Mouse (Mus musculus) MEL (cell line): ENCODE data around the gene Fermt1.

Experiments used
- BHLHE40 ChIP-seq: IDR thresholded peaks from 2 replicates; pipeline ENCODE4 v1.6.1; 2012; ENCODE audit warnings: low read depth, mild to moderate bottlenecking, inconsistent platforms, low read length, improper control_type of control experiment, borderline replicate concordance
- HCFC1 ChIP-seq: IDR thresholded peaks from 2 replicates; pipeline ENCODE4 v1.6.1; 2012; ENCODE audit warnings: low read depth, mild to moderate bottlenecking, inconsistent platforms, low read length, improper control_type of control experiment, moderate library complexity
- MEF2A ChIP-seq: IDR thresholded peaks from 2 replicates; pipeline ENCODE4 v1.6.1; 2014; ENCODE audit warnings: low read depth, mild to moderate bottlenecking, inconsistent platforms, low read length, improper control_type of control experiment; ENCODE audit not compliant: poor library complexity, insufficient replicate concordance, severe bottlenecking; ENCODE audit errors: extremely low read depth
- MYC ChIP-seq: IDR thresholded peaks from 2 replicates; pipeline ENCODE4 v1.6.1; 2011; ENCODE audit warnings: low read depth, mild to moderate bottlenecking, low read length, improper control_type of control experiment, moderate library complexity
- NRF1 ChIP-seq: IDR thresholded peaks from 2 replicates; pipeline ENCODE4 v1.6.1; 2014; ENCODE audit warnings: low read depth, mild to moderate bottlenecking, inconsistent platforms, low read length, improper control_type of control experiment, moderate library complexity; ENCODE audit not compliant: poor library complexity, insufficient read depth, severe bottlenecking
- RAD21 ChIP-seq: IDR thresholded peaks from 2 replicates; pipeline ENCODE4 v1.6.1; 2011; ENCODE audit warnings: mild to moderate bottlenecking, low read depth, low read length, improper control_type of control experiment

DNA sequence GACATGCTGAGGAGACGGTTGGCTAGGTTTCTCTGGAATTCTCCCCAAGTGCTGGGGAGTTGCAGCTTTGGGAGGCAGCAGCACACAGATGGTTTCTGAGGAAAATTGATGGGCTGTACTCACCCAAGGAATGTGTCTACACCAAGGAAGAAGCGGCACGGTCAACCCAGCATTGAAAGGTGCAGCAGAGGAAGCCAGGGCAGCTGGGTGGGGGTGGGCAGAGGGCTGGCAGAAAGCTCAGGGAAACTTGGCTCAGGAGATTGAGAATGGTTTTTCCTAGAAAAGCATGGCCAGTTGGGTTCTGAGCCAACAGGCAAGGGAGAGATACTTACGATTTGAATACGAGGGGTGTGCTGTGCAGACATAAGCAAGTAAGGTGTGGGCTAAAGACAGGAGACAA is 51.9 kb downstream of the Fermt1 start:
- TF ChIP-seq HCFC1 (no peak), MYC (no peak), MEF2A (no peak), RAD21 (no peak), BHLHE40 (no peak), NRF1 (no peak)
